Mouse (Mus musculus) retina, adult 2 months (tissue): ENCODE measurements around the gene Pfkp.

Experiments used
- DNase-seq: peaks from one replicate; pipeline ENCODE4 v3.0.0-alpha.2; 2012; ENCODE audit warnings: low read depth, low spot score

Gene Pfkp

DNA sequence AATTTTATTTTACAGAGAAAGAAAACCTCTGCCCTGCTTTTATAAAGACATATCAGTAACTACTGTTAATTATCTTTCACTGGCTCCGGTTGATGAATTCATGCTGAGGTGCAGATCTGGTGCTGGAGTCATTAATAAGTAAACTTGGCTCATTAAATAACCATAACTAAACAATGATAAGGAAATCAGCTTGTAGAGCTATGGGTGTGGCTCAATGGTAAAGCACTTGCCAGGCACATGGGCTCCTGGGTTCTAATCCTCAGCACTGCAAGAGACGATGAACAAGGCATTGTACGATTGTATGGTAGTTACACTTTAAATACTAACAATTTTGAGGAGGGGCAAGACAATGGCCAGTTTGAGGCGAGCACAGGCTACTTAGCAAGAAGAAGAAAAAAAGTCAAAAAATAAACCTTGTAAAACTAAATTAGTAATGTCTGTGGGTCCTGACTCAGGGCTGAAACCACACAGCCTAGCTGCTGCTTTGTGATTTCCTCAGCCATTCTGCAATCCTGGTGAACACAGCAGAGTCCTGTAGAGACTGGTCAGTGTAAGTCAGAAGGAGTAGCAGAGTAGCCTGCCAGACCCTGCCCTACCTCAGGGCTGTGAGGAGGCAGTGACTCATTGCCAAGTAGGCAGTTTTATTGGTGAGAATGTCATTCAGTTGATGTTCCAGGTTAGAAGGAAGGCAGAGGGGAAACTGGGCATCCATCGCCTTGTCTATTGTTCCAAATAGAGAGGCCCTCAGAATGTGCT is 34.7 kb downstream of the Pfkp start:
- no peak for DNase-seq

DNA sequence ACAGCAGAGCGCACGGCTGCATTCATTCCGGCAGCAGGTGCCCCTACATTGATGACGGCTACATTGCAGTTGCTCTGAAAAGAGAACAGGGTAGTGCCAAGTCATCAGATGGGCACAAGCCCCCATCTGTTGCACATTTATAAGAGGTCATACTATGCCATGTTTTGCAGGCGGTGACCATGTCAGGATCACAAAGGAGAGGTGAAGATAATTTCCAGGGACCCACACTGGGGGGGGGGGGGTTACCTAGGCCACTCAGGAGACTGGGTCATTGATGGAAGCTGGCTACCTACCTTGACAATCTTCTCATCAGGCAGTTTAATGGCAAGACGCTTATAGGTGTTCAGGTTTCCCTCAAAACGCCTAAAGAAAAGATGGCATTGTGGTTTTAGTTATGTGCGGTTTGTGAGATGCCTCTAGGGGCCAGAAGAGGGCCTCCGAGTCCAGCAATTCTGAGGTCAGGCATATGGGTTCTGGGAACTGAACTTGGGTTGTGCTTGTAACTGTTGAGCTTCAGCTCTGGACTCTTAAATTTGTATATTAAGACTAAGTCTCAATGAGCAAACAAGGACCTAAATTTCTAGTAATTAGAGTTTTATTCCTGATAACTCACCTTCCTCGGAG is 45.7 kb downstream of the Pfkp start:
- DNase-seq = no peak

DNA sequence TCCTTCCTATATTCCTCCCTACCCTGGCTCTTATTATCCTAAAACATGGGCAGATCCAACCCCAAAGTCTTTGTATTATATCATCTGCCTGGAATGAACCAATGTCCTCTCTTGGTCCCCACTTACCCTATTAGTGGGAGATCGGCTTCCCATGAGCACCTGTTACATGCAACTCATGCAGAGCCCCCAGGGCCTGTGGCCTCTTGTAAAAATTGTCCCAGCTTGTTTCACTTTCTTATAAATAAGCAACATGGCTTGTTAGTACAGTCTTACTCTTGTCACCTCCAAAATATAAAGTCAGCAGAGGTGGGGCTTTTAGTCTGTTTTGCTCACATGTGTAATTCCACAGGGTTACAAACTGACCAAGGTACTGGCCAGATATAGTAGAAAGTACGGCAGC is 46.9 kb downstream of the Pfkp start:
- no peak for DNase-seq

DNA sequence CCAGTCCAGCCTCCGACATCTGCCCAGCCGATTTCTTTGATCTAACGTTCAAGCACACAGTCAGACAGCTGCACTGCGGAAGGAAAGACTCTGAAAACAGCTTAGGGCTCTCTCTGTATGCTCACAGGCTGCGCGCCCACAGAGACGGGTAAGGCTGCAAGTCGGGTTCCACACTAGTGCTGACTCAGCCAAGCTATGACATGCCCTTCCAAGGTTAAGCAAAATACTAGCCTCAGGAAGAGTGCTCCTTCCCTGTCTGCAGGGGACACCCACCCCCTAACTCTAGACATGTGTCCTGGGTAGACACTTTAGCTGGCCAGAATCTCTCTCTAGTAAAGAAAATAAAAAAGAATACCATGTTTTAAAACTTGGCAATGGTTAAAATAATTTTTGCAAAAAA is 48.0 kb downstream of the Pfkp start:
- no peak for DNase-seq

DNA sequence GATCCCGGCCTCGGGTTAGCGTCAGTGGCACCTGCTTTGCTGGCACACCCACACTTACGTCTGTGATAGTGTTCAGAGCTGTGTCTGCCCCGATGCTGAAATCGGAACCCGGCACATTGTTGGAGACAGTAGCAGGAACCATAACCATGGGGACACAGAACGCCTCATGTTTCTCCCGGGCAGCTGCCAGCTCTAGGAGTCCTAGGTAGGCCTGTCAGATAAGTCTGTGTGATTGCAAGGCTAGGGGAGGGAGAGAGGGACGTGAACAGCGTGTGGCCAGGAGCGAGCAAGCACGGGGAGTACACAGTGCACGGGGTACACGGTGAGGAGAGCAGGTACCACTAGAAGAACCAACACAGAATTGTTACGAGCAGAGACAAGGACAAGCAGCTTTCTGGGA is 50.8 kb downstream of the Pfkp start:
- DNase-seq = no peak

DNA sequence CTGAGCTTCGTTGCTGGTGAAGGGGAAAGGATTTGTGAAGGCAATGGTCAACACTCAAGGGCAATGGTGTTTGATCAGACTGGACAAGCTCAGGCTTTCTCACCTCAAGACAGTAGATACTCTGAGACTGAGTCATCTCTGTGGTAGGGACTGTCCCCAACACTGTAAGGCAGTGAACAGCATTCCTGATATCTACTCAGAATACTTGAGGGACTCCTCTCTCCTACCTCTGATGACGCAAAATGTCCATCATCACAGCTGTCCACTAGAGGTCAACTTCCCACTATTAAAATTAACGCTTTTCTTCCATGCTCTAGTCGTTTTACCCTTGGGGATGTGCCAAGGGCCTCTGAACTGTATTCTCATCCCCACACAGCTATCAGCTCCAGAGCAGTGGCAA is 53.2 kb downstream of the Pfkp start:
- DNase-seq = no peak

DNA sequence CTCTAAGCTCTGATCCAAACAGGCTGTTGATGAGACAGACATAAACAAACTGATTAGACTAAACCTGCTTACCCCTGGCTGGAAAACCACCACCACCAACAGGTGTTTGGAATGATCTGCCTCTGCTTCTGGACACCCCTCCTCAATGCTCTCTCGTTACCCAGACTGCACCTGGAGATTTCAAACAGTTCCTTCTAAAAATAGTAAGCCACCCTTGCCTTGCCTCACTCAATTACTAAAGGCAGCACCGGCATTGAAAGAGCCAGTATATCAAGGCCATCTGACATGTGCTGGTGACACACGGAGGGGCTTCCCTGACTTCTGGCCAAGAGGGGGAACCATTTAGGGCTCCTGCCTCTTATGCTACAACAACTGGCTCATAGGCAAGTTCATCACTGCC is 57.7 kb downstream of the Pfkp start:
- no peak for DNase-seq

DNA sequence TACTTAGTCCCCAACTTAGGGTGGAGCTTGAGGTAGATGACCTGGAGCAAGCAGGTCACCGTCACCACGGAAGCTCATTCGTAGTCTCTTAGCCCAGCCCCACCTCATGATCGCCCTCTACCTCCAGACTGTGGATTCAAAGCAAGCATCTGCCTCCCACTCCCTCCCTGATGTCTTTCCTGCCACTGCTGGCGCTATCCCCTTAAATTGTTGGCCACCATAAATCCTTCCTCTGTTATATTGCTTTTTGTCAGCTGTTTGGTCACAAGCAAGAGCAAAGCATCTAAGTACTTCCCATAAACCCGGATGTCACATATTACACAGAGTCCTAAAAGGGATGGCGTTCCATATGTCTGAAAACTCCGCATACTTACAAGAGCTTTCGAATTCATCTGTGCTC is 62.6 kb downstream of the Pfkp start:
- DNase-seq = no peak

DNA sequence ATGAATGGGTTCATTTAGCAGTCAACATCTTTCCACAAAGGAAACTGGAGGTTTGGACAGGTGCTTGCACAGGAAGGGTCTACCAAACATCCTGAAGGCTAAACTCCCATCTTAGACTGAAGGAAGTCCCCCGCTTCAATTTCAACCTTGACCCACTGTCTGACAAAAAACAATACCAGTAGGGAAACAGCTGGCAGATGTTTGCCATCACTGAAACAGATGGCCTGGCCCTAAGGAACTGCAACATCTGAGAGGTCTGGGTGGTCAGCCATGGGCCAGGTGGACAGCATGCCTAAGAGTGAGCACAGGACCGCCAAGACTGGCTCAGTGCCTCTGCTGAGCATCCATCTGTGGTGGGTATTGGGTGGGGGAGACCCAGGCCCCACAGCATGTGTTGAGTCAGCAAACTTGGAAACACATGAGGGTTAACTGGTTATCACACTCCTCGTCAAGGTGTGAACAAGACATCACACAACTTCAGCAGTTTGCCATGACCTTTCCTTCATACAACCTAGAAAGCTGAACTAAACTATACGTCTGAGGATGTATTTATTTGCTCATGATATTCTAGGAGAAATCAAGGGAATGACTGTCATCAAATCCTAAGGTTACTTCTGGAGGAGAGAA is 65.0 kb downstream of the Pfkp start:
- DNase-seq = no peak

DNA sequence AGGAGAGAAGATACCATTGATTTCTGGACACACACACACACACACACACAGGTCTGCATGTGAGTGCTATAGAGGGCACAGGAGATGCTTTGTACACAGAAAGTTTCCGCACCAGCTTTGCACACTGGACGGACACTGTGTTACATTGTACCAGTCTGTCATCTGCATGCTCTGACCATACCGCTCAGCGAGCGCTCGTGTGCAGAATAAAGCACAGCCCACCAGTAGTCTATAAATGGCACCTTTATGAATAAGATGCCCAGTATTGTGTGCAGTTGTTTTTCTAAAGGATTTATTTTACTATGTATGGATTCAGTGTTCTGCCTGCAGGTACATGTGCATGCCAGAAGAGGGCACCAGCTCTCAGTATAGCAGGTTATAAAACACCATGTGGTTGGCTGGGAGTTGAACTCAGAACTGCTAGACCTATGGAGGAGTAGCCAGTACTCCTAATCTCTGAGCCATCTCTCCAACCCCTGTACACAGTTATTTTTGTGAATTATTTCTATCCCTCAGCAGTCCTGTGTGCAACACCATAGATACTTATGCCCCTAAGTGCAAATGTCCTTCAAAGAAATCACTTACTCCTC is 72.6 kb downstream of the Pfkp start:
- no peak for DNase-seq

DNA sequence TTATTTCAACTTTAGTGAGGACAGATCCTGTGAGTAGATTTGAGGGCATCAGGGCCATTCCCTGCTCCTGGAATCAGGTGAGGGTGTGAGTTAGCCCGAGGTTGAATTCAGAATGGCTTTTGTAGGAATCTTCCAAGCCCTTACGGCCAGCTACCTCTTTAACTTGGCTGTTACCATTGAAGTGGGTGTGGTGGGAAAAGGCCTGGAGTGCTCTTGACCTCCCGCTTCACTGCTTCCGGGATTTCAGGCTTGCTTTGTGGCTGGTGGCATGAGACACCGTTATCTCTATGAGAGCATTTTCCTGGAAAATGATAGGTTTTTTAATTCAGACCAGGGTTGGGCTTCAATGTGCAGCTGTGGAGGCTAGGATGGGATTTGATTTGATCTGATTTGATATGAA is 83.0 kb downstream of the Pfkp start:
- no peak for DNase-seq

DNA sequence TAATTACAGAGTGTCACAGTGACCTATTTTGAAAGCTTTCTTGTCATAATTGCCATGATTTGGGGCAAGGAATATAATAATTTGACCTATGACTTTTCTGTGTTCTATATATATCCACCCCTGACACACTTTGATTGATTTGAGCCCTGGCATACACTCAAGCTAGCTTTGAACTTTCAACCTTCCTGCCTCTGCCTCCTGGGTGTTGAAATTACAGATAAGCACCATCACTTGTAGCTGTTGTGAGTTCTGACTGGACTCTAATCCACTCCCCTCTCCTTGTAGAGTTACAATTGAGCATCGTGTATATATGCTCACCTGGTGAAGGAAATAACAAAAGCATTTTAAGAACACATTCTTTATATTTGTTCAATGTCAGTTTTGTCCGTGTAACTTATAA is 86.2 kb downstream of the Pfkp start:
- no peak for DNase-seq

DNA sequence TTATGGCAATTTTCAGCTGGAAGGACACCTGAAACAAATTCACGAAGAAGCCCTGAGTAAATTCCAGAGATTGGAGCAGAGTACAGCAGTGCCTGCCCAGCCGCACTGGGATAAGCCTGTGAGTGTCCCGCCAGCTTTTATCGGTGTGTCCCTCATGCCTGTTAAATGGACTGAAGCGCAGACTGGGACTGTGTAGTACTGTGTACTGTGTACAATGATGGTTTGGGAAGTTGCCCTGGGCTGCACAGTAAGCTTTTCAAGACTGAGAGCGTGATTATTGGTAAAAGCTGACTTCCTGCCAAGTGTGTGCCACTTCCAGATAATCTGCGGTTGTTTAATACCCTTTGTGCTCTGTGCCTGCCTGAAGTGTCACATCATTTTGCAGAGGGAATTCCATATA is 90.8 kb downstream of the Pfkp start:
- DNase-seq = no peak

DNA sequence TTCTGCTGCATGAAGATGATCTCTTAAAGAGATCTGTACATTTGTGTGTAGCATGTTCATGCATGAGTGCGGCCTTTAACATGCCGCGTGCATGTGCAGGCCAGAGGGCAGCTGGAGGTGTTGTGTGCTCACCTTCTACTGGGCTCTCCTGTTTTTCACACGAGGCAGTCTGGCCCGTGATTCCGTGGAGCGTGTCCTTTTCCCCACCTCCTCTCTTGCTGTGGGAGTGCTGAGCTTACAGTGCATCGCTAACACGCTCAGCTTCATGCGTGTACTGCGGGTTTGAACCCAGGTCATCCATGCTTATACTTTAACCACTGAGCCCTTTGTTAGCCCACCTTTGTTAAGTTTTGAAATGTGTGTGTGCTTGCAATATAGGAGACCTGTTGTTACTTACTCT is 92.9 kb downstream of the Pfkp start:
- no peak for DNase-seq

DNA sequence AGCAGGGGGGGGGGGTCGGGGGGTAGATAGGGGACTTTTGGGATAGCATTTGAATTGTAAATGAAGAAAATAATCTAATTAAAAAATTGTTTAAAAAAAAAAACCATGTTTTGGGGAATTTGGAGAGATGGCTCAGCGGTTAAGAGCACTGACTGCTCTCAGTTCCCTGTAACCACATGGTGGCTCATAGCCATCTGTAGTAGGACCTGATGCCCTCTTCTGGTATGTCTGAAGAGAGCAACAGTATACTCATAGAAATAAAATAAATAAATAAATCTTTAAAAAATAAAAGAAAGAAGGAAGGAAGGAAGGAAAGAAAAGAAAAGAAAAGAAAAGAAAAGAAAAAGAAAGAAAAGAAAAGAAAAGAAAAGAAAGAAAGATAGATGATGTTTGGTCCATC is 94.9 kb downstream of the Pfkp start:
- no peak for DNase-seq

DNA sequence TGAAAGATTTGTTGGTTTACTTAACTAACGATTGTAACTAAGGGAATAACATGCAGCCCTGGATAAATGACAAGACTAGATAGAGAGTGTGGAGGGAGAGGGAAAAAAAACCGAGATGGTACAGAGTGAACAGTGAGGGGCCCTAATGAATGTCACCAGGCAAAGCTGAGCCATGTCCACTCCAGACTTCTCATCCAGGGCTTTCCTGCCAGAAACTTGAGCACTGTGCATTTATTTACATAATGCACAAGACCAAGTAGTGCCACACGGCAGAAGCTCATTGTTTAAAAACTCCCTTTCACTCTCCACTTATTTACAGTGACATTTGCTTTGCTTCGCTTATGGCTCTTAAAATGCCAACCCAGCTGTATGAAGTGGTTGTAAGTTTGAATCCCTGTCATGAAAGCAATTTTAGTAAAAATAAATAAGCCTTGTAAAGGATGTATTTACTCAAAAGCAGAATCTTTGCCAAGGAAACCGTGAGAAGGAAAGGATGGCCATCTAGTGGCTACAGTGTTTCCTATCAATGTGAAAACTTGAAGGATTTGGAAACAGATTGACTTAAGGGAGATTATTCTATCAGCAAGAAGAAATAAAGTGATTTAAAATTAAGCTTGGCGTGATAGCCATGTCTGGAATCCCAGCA is 113.2 kb downstream of the Pfkp start:
- DNase-seq = no peak

DNA sequence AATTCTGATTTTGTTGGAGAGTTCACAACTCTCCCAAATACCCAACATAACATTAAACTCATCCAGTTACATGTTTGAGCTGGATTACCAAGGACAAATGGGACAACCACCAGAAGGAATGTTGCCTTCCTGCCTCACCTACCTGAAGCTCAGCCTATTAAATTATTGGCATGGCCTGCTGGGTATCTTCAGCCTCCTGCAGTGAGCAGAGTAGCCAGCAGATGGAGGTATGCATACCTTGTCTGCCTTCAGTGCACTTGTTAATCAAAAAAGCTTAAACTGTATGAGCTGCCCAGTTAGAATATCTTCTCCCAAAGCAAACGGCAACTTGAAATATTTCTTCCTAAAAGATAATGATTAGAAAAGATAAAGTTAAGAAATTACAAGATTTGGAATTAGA is 115.9 kb downstream of the Pfkp start:
- DNase-seq = no peak
